Mouse (Mus musculus): ENCODE results near the gene Prss32.

DNA sequence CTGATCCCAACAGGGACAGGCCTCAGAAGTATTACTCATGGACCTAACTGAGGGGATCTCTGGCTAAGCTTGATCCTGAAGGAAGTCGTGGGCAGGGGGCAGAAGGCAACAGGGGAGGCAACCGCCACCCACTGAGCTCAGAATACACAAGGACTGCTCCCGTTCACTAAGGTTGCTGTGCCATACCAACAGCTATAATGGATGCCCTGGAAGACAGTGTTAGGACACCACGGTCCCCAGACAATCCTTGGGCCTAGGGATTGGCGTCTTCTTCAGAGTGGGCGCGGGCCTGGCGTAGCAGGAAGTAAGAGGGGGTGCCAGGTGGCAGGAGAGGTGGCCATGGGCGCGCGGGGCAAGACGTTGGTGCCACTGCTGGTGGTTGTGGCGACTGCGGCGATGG, 24.1 kb downstream of the Prss32 start, which contains the start of gene Prss21:
- TF ChIP-seq CTCF (IDR thresholded peaks at IDR 0.05; ENCODE audit: extremely low read depth, insufficient read depth, low read length), result no peak
- TF ChIP-seq POLR2A (IDR thresholded peaks at IDR 0.05; ENCODE audit: extremely low read depth, insufficient read depth, low read length), result no peak

All from cortical plate, adult 2 months (tissue).